Mouse (Mus musculus) MEL (cell line): Measurements from ENCODE around the gene Gna11. TPM values are rescaled to one million over a fixed set of nuclear protein-coding genes. Genes with fewer than 3 reads are reported as not detected.
A peak's percentile ranks its signal among the peaks of the same experiment; 100 is the strongest.

Experiments
- DNase-seq: peaks from one replicate; pipeline ENCODE4 v3.0.0; 2011; ENCODE audit warnings: low read depth, low spot score
- H3K27ac ChIP-seq: 2 replicates; pipeline ENCODE4 v1.5.1; 2012; ENCODE audit warnings: low read depth, mild to moderate bottlenecking, control low read depth, low read length, moderate library complexity; ENCODE audit not compliant: control insufficient read depth
- H3K27me3 ChIP-seq, 2 experiments: fragments of 150-350 bp in 1 of 2; sonication (generic) in 1 of 2; 2 replicates each; pipeline ENCODE4 v1.6.1; 2012; ENCODE audit warnings: low read length in 2 of 2, mild to moderate bottlenecking in 2 of 2, improper control_type of control experiment in 1 of 2, moderate library complexity in 1 of 2; ENCODE audit not compliant: insufficient read depth in 2 of 2, control insufficient read depth in 1 of 2
- H3K36me3 ChIP-seq, 2 experiments: 2 replicates each; pipeline ENCODE4 v1.6.1; 2012 to 2014; ENCODE audit warnings: low read length in 2 of 2, improper control_type of control experiment in 1 of 2, inconsistent platforms in 1 of 2, mild to moderate bottlenecking in 1 of 2; ENCODE audit not compliant: insufficient read depth in 2 of 2, control insufficient read depth in 1 of 2
- H3K4me1 ChIP-seq, 2 experiments: fragments of 150-350 bp in 1 of 2; sonication (generic) in 1 of 2; 2 replicates each; pipeline ENCODE4 v1.6.1; 2012; ENCODE audit warnings: low read length in 2 of 2, improper control_type of control experiment in 1 of 2, mild to moderate bottlenecking in 1 of 2; ENCODE audit not compliant: insufficient read depth in 2 of 2, control insufficient read depth in 1 of 2
- H3K4me3 ChIP-seq, 2 experiments: fragments of 150-350 bp in 1 of 2; sonication (generic) in 1 of 2; 2 replicates each; pipeline ENCODE4 v1.5.1; 2012; ENCODE audit warnings: low read depth in 2 of 2, low read length in 2 of 2, mild to moderate bottlenecking in 2 of 2, moderate library complexity in 2 of 2, control low read depth in 1 of 2, improper control_type of control experiment in 1 of 2; ENCODE audit not compliant: control insufficient read depth in 1 of 2, insufficient read depth in 1 of 2
- H3K79me2 ChIP-seq: 2 replicates; pipeline ENCODE4 v1.6.1; 2012; ENCODE audit warnings: mild to moderate bottlenecking, low read length, moderate library complexity; ENCODE audit not compliant: control insufficient read depth, poor library complexity, insufficient read depth
- H3K9ac ChIP-seq: 2 replicates; pipeline ENCODE4 v1.6.1; 2012; ENCODE audit warnings: low read depth, mild to moderate bottlenecking, control low read depth, low read length, moderate library complexity; ENCODE audit not compliant: control insufficient read depth, poor library complexity, severe bottlenecking
- H3K9me3 ChIP-seq: fragments of 150-350 bp; sonication (generic); replicated peaks from 2 replicates; pipeline ENCODE4 v1.6.1; 2012; ENCODE audit warnings: mild to moderate bottlenecking, low read length, improper control_type of control experiment, moderate library complexity; ENCODE audit not compliant: insufficient read depth
- BHLHE40 ChIP-seq: IDR thresholded peaks from 2 replicates; pipeline ENCODE4 v1.6.1; 2012; ENCODE audit warnings: low read depth, mild to moderate bottlenecking, inconsistent platforms, low read length, improper control_type of control experiment, borderline replicate concordance
- CTCF ChIP-seq, 3 experiments: IDR thresholded peaks in 2 of 3; conservative IDR thresholded peaks in 1 of 3; 2 replicates each; pipeline ENCODE4 v1.5.1; 2011 to 2012; ENCODE audit warnings: low read length in 3 of 3, low read depth in 2 of 3, mild to moderate bottlenecking in 2 of 3, improper control_type of control experiment in 1 of 3, inconsistent platforms in 1 of 3, mixed read lengths in 1 of 3, moderate library complexity in 1 of 3; ENCODE audit not compliant: control insufficient read depth in 1 of 3, insufficient read depth in 1 of 3, poor library complexity in 1 of 3, severe bottlenecking in 1 of 3
- E2F4 ChIP-seq: IDR thresholded peaks from 2 replicates; pipeline ENCODE4 v1.6.1; 2011; ENCODE audit warnings: low read depth, low read length, improper control_type of control experiment, borderline replicate concordance
- ELF1 ChIP-seq: IDR thresholded peaks from 2 replicates; pipeline ENCODE4 v1.6.1; 2014; ENCODE audit warnings: low read depth, mild to moderate bottlenecking, inconsistent platforms, low read length, improper control_type of control experiment, moderate library complexity
- EP300 ChIP-seq, 2 experiments: IDR thresholded peaks; 2 replicates each; pipeline ENCODE4 v1.6.1; 2011; ENCODE audit warnings: improper control_type of control experiment in 2 of 2, low read length in 2 of 2, low read depth in 1 of 2, mild to moderate bottlenecking in 1 of 2
- ETS1 ChIP-seq: IDR thresholded peaks from 2 replicates; pipeline ENCODE4 v1.6.1; 2012; ENCODE audit warnings: low read depth, mild to moderate bottlenecking, inconsistent platforms, low read length, improper control_type of control experiment, moderate library complexity
- GABPA ChIP-seq: IDR thresholded peaks from 2 replicates; pipeline ENCODE4 v1.6.1; 2012; ENCODE audit warnings: low read depth, mild to moderate bottlenecking, inconsistent platforms, low read length, improper control_type of control experiment, moderate library complexity
- GATA1 ChIP-seq: IDR thresholded peaks from 2 replicates; pipeline ENCODE4 v1.6.1; 2011; ENCODE audit warnings: low read depth, low read length, improper control_type of control experiment
- HCFC1 ChIP-seq: IDR thresholded peaks from 2 replicates; pipeline ENCODE4 v1.6.1; 2012; ENCODE audit warnings: low read depth, mild to moderate bottlenecking, inconsistent platforms, low read length, improper control_type of control experiment, moderate library complexity
- JUND ChIP-seq: IDR thresholded peaks from 2 replicates; pipeline ENCODE4 v1.6.1; 2011; ENCODE audit warnings: low read depth, mild to moderate bottlenecking, improper control_type of control experiment, low read length
- KAT2A ChIP-seq: conservative IDR thresholded peaks from 2 replicates; pipeline ENCODE4 v1.6.1; 2012; ENCODE audit warnings: low read depth, low read length, improper control_type of control experiment, inconsistent platforms
- MAFK ChIP-seq: IDR thresholded peaks from 2 replicates; pipeline ENCODE4 v1.6.1; 2011; ENCODE audit warnings: low read depth, mild to moderate bottlenecking, low read length, improper control_type of control experiment, borderline replicate concordance
- MAX ChIP-seq: IDR thresholded peaks from 2 replicates; pipeline ENCODE4 v1.6.1; 2011; ENCODE audit warnings: low read length, improper control_type of control experiment
- MAZ ChIP-seq: IDR thresholded peaks from 2 replicates; pipeline ENCODE4 v1.6.1; 2012; ENCODE audit warnings: low read depth, mild to moderate bottlenecking, inconsistent platforms, low read length, improper control_type of control experiment
- MEF2A ChIP-seq: IDR thresholded peaks from 2 replicates; pipeline ENCODE4 v1.6.1; 2014; ENCODE audit warnings: low read depth, mild to moderate bottlenecking, inconsistent platforms, low read length, improper control_type of control experiment; ENCODE audit not compliant: poor library complexity, insufficient replicate concordance, severe bottlenecking; ENCODE audit errors: extremely low read depth
- MXI1 ChIP-seq: IDR thresholded peaks from 2 replicates; pipeline ENCODE4 v1.6.1; 2011; ENCODE audit warnings: mild to moderate bottlenecking, low read depth, low read length, improper control_type of control experiment
- MYB ChIP-seq: IDR thresholded peaks from 2 replicates; pipeline ENCODE4 v1.6.1; 2011; ENCODE audit warnings: mild to moderate bottlenecking, low read depth, low read length, improper control_type of control experiment
- MYC ChIP-seq: IDR thresholded peaks from 2 replicates; pipeline ENCODE4 v1.6.1; 2011; ENCODE audit warnings: low read depth, mild to moderate bottlenecking, low read length, improper control_type of control experiment, moderate library complexity
- NELFE ChIP-seq: IDR thresholded peaks from 2 replicates; pipeline ENCODE4 v1.6.1; 2011; ENCODE audit warnings: low read depth, low read length, improper control_type of control experiment
- NRF1 ChIP-seq: IDR thresholded peaks from 2 replicates; pipeline ENCODE4 v1.6.1; 2014; ENCODE audit warnings: low read depth, mild to moderate bottlenecking, inconsistent platforms, low read length, improper control_type of control experiment, moderate library complexity; ENCODE audit not compliant: poor library complexity, insufficient read depth, severe bottlenecking
- POLR2A ChIP-seq, 2 experiments: IDR thresholded peaks; 2 replicates each; pipeline ENCODE4 v1.6.1; 2011 to 2012; ENCODE audit warnings: low read length in 2 of 2, mild to moderate bottlenecking in 2 of 2, control low read depth in 1 of 2, improper control_type of control experiment in 1 of 2, low read depth in 1 of 2, moderate library complexity in 1 of 2; ENCODE audit not compliant: control insufficient read depth in 1 of 2, insufficient read depth in 1 of 2, poor library complexity in 1 of 2
- POLR2AphosphoS2 ChIP-seq: IDR thresholded peaks from 2 replicates; pipeline ENCODE4 v1.6.1; 2011; ENCODE audit warnings: low read length, improper control_type of control experiment
- POLR2AphosphoS5 ChIP-seq: IDR thresholded peaks from 2 replicates; pipeline ENCODE4 v1.6.1; 2012; ENCODE audit warnings: low read depth, borderline replicate concordance, mild to moderate bottlenecking, inconsistent platforms, low read length, moderate library complexity, mixed read lengths
- RAD21 ChIP-seq: IDR thresholded peaks from 2 replicates; pipeline ENCODE4 v1.6.1; 2011; ENCODE audit warnings: mild to moderate bottlenecking, low read depth, low read length, improper control_type of control experiment
- RCOR1 ChIP-seq: IDR thresholded peaks from 2 replicates; pipeline ENCODE4 v1.6.1; 2012; ENCODE audit warnings: low read depth, mild to moderate bottlenecking, inconsistent platforms, low read length, improper control_type of control experiment
- SIN3A ChIP-seq: IDR thresholded peaks from 2 replicates; pipeline ENCODE4 v1.6.1; 2012; ENCODE audit warnings: low read length, improper control_type of control experiment, inconsistent platforms
- SMC3 ChIP-seq: IDR thresholded peaks from 2 replicates; pipeline ENCODE4 v1.6.1; 2011; ENCODE audit warnings: low read depth, low read length, improper control_type of control experiment
- TAL1 ChIP-seq: IDR thresholded peaks from 2 replicates; pipeline ENCODE4 v1.6.1; 2012; ENCODE audit warnings: mild to moderate bottlenecking, inconsistent platforms, low read length, moderate library complexity, mixed read lengths
- TBP ChIP-seq: IDR thresholded peaks from 2 replicates; pipeline ENCODE4 v1.8.0; 2011; ENCODE audit warnings: low read depth, low read length, improper control_type of control experiment
- TCF12 ChIP-seq: IDR thresholded peaks from 2 replicates; pipeline ENCODE4 v1.6.1; 2014; ENCODE audit warnings: low read depth, mild to moderate bottlenecking, inconsistent platforms, low read length, improper control_type of control experiment, moderate library complexity
- UBTF ChIP-seq: IDR thresholded peaks from 2 replicates; pipeline ENCODE4 v1.6.1; 2012; ENCODE audit warnings: low read depth, mild to moderate bottlenecking, inconsistent platforms, low read length, improper control_type of control experiment, moderate library complexity, borderline replicate concordance; ENCODE audit not compliant: insufficient read depth
- USF1 ChIP-seq: IDR thresholded peaks from 2 replicates; pipeline ENCODE4 v1.6.1; 2014; ENCODE audit warnings: low read depth, mild to moderate bottlenecking, inconsistent platforms, low read length, improper control_type of control experiment, moderate library complexity
- USF2 ChIP-seq, 2 experiments: IDR thresholded peaks; 2 replicates each; pipeline ENCODE4 v1.6.1; 2011 to 2012; ENCODE audit warnings: improper control_type of control experiment in 2 of 2, low read length in 2 of 2, borderline replicate concordance in 1 of 2, inconsistent platforms in 1 of 2, low read depth in 1 of 2, mild to moderate bottlenecking in 1 of 2; ENCODE audit not compliant: insufficient read depth in 1 of 2
- ZKSCAN1 ChIP-seq: IDR thresholded peaks from 2 replicates; pipeline ENCODE4 v1.6.1; 2012; ENCODE audit warnings: low read depth, mild to moderate bottlenecking, inconsistent platforms, low read length, improper control_type of control experiment, moderate library complexity
- ZMIZ1 ChIP-seq: IDR thresholded peaks from 2 replicates; pipeline ENCODE4 v1.6.1; 2012; ENCODE audit warnings: low read depth, mild to moderate bottlenecking, inconsistent platforms, low read length, improper control_type of control experiment, moderate library complexity
- ZNF384 ChIP-seq: IDR thresholded peaks from 2 replicates; pipeline ENCODE4 v1.6.1; 2012; ENCODE audit warnings: low read depth, mild to moderate bottlenecking, inconsistent platforms, low read length, improper control_type of control experiment
- polyA plus RNA-seq, 2 experiments: library from polyadenylated mRNA; stranded (reverse) in 1 of 2; unstranded in 1 of 2; fragments of >175 nt in 1 of 2; fragments of >200 nt in 1 of 2; gene quantifications; 2 replicates each; pipeline versions ENCODE4 v1.2.1 to v1.2.4; 2012; ENCODE audit warnings: low replicate concordance in 2 of 2, low read depth in 1 of 2; ENCODE audit not compliant: insufficient read length in 2 of 2, insufficient read depth in 1 of 2, missing spikeins in 1 of 2
- total RNA-seq: library from RNA; depleted of rRNA; stranded (reverse); fragments of 300-350 nt; gene quantifications from 2 replicates; pipeline ENCODE4 v1.2.3, GENCODE M21; 2012

Gna11 gene
- total and polyA plus RNA-seq, 3 experiments: 14.1 to 18.4 TPM; not detected in 1

- peak overlapping the region; percentile 67 for H3K27ac ChIP-seq
- H3K9me3 ChIP-seq: no peaks in the 10 kb centered on the region
- H3K9ac ChIP-seq: no peak overlapping the region; the same call in 1 of the 2 replicates
- H3K27me3 ChIP-seq: no peaks in the 10 kb centered on the region
- peaks cover 10 to 37% of the 10 kb centered on the region in 2 experiments for H3K4me1 ChIP-seq
- peaks cover 11% of the 10 kb centered on the region for H3K79me2 ChIP-seq
- peak; percentile 76 for DNase-seq
- no peak overlapping the region for H3K4me3 ChIP-seq
- H3K36me3 ChIP-seq: peaks cover 0 to 27% of the 10 kb centered on the region in 2 experiments; a peak in 2 of 4 replicates
- TF ChIP-seq BHLHE40 (no peak), SIN3A (peak; percentile 28), MYB (peak; percentile 81), KAT2A (no peak), SMC3 (no peak), ZMIZ1 (no peak), MYC (no peak; the same call in 1 of the 2 replicates), ZNF384 (no peak), MAFK (no peak), MEF2A (no peak), TAL1 (peak; percentile 79), JUND (no peak), MAX (no peak), TCF12 (peak; percentile 79), POLR2AphosphoS5 (no peak), MAZ (no peak), POLR2A (IDR thresholded peaks at IDR 0.05; ENCODE audit: control insufficient read depth in 1 of 2, insufficient read depth in 1 of 2, low read depth in 1 of 2, low read length in 2 of 2, poor library complexity in 1 of 2) (no peak), TBP (no peak), NELFE (no peak), RCOR1 (peak; percentile 59), GABPA (no peak), HCFC1 (no peak), E2F4 (no peak), ZKSCAN1 (no peak), POLR2AphosphoS2 (no peak), USF2 (IDR thresholded peaks at IDR 0.05; ENCODE audit: borderline replicate concordance in 1 of 2, insufficient read depth in 1 of 2, low read depth in 1 of 2, low read length in 2 of 2) (no peak), EP300 (IDR thresholded peaks at IDR 0.05; ENCODE audit: low read depth in 1 of 2, low read length in 2 of 2) (peak; percentile 75 to 91), CTCF (IDR thresholded peaks at IDR 0.05 in 2 of 3, conservative IDR thresholded peaks at IDR 0.05 in 1 of 3; ENCODE audit: control insufficient read depth in 1 of 3, insufficient read depth in 1 of 3, low read depth in 2 of 3, low read length in 3 of 3, poor library complexity in 1 of 3, severe bottlenecking in 1 of 3) (no peak), USF1 (no peak), NRF1 (no peak), ELF1 (no peak; the same call in 1 of the 2 replicates), RAD21 (no peak), MXI1 (peak; percentile 5; the same call in 1 of the 2 replicates), UBTF (no peak), GATA1 (peak; percentile 77), ETS1 (peak; percentile 12; the same call in 1 of the 2 replicates)
Measured at GRCm38 (mm10) chr10:81519227-81519977, 25.6 kb downstream of the Gna11 start.
